Mouse (Mus musculus) lung, embryonic 16.5 days (tissue): ENCODE measurements around the gene Ylpm1. TPM values are rescaled to one million over a fixed set of nuclear protein-coding genes. Genes with fewer than 3 reads are reported as not detected.

Experiments
- ATAC-seq: fragments of 200-750 bp; cut with Nextera tagmentation; 2 replicates; pipeline ENCODE4 v1.8.0; 2017; ENCODE audit warnings: low read depth, mild to moderate bottlenecking, moderate library complexity
- H3K27ac ChIP-seq: fragments of 300-500 bp; sonication (generic); 2 replicates; pipeline ENCODE4 v1.5.1; 2014; ENCODE audit warnings: mild to moderate bottlenecking, control low read depth, low read length
- H3K27me3 ChIP-seq: fragments of 300-500 bp; sonication (generic); 2 replicates; pipeline ENCODE4 v1.6.1; 2014; ENCODE audit warnings: low read depth, low read length, mixed read lengths; ENCODE audit not compliant: control insufficient read depth, insufficient read depth
- H3K36me3 ChIP-seq: fragments of 300-500 bp; sonication (generic); 2 replicates; pipeline ENCODE4 v1.6.1; 2014; ENCODE audit warnings: low read length; ENCODE audit not compliant: control insufficient read depth, insufficient read depth
- H3K4me1 ChIP-seq: fragments of 300-500 bp; sonication (generic); replicated peaks from 2 replicates; pipeline ENCODE4 v1.6.1; 2014; ENCODE audit warnings: low read length, mixed read lengths; ENCODE audit not compliant: control insufficient read depth, insufficient read depth
- H3K4me2 ChIP-seq: fragments of 300-500 bp; sonication (generic); 2 replicates; pipeline ENCODE4 v1.6.1; 2014; ENCODE audit warnings: low read depth, low read length, control low read depth
- H3K4me3 ChIP-seq: fragments of 300-500 bp; sonication (generic); 2 replicates; pipeline ENCODE4 v1.5.1; 2014; ENCODE audit warnings: mild to moderate bottlenecking, low read length, control low read depth
- H3K9ac ChIP-seq: fragments of 300-500 bp; sonication (generic); 2 replicates; pipeline ENCODE4 v1.6.1; 2014; ENCODE audit warnings: low read length, control low read depth
- H3K9me3 ChIP-seq: fragments of 300-500 bp; sonication (generic); 2 replicates; pipeline ENCODE4 v1.6.1; 2016; ENCODE audit warnings: low read length; ENCODE audit not compliant: control insufficient read depth
- WGBS: fragments of 180-500 bp; shearing (Covaris S2); extraction: QIAGEN DNeasy Blood & Tissue Kit; methylation state at CpG from one replicate; pipeline ENCODE4 v1.1.7; 2014; 5-methylcytosine and 5-hydroxymethylcytosine counted together
- polyA plus RNA-seq: library from polyadenylated mRNA; unstranded; fragments of >200 nt; fragmentation: Nextera tagmentation; extraction: Ambion mirVana; gene quantifications from 2 replicates; pipeline ENCODE4 v1.2.1, GENCODE M21; 2015

Gene Ylpm1
- polyA plus RNA-seq, 1 experiment from 2014 or later = 25.5 TPM

DNA sequence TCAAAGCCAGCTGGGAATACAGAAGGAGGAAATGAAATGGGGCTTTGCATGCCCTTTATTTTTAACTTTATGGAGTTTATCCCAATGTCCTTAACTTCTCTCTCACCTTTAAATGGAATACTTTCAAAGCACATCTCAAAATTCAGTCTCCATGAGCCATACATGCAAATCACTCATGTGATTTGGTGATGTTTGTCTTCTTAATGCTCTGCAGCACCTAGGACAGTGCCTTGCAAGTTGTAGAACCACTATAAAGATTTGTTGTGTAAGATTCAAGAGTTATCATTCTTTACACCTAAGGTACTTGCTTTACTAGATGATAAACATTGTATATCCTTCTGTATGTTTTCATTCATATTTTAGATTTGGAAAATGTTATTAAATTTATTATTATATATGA is 2.9 kb downstream of the Ylpm1 start:
- H3K4me2 ChIP-seq = peak overlapping the region; percentile 90; the same call in 1 of the 2 replicates
- H3K9ac ChIP-seq = no peak overlapping the region
- no peak for ATAC-seq
- no peak overlapping the region for H3K27ac ChIP-seq
- H3K4me1 ChIP-seq = peaks cover 11% of the 10 kb centered on the region
- no peaks in the 10 kb centered on the region for H3K9me3 ChIP-seq
- H3K36me3 ChIP-seq = no peaks in the 10 kb centered on the region
- no peak overlapping the region for H3K4me3 ChIP-seq
- H3K27me3 ChIP-seq = no peaks in the 10 kb centered on the region

- Histone ChIP-seq H3K27me3 (no peaks in the 10 kb centered on the region), H3K4me1 (no peaks in the 10 kb centered on the region), H3K9ac (no peak overlapping the region), H3K36me3 (peaks cover 5% of the 10 kb centered on the region), H3K4me2 (no peak overlapping the region), H3K4me3 (no peak overlapping the region), H3K9me3 (no peaks in the 10 kb centered on the region), H3K27ac (no peak overlapping the region)
- WGBS = 95% methylated on average over 1 of the region's 1 CpGs
- no peak for ATAC-seq
These were observed 10.1 kb downstream of the Ylpm1 start for GRCm38 (mm10) chr12:85006206-85006605.

DNA sequence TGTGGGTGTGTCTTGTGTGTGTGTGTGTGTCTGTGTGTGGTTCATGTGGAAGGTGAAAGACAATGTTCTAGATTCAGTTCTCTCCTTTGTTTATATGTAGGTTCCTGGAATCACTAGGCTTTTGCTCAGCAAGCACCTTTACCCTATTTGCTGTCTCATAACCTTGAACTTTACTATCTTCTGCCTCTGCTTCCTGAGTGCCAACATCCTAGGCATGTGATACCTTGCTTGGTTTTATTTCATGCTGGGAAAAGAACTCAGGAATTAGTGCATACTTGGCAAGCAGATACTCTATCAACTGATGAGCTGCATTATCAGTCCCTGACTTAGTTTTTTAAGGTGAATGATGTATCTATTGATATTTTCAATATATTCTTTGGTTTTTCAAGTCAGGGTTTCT is 10.9 kb downstream of the Ylpm1 start:
- H3K27me3 ChIP-seq = no peaks in the 10 kb centered on the region
- H3K9me3 ChIP-seq = no peaks in the 10 kb centered on the region; the same call in 1 of the 2 replicates
- no peak overlapping the region for H3K27ac ChIP-seq
- H3K4me1 ChIP-seq = no peaks in the 10 kb centered on the region
- no peak overlapping the region for H3K9ac ChIP-seq
- peaks cover 11% of the 10 kb centered on the region for H3K36me3 ChIP-seq
- no peak for ATAC-seq
- no peak overlapping the region for H3K4me3 ChIP-seq
- H3K4me2 ChIP-seq = no peak overlapping the region

GRCm38 (mm10) chr12:85009776-85010175 is 13.7 kb downstream of the Ylpm1 start:
- no peaks in the 10 kb centered on the region for H3K27me3 ChIP-seq
- no peaks in the 10 kb centered on the region for H3K4me1 ChIP-seq
- no peak overlapping the region for H3K4me3 ChIP-seq
- no peak overlapping the region for H3K27ac ChIP-seq
- H3K9me3 ChIP-seq = no peaks in the 10 kb centered on the region; the same call in 1 of the 2 replicates
- no peak overlapping the region for H3K4me2 ChIP-seq
- H3K9ac ChIP-seq = no peak overlapping the region
- ATAC-seq = no peak
- 24% methylated on average over 1 of the region's 1 CpGs for WGBS
- peaks cover 15% of the 10 kb centered on the region for H3K36me3 ChIP-seq

DNA sequence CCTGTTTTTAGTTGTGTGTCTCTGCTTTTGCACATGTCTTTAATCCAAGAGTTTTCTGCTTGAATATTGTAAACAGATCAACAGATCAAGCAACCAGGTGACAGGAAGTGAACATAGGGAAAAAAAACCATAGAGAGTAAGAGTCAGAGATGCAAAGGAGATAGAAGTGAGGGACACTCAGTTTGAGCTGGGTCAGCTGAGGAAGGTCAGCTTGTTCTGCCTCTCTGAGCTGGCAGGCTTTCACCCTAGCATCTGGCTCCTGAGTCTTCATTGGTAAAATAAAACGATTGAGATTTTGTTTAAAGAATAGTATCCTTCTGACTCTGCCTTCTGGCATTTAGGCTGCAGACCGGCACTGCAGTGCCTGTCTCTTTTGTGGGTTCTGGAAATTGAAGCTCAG is 14.4 kb downstream of the Ylpm1 start:
- Histone ChIP-seq H3K9me3 (no peaks in the 10 kb centered on the region; the same call in 1 of the 2 replicates), H3K4me3 (no peak overlapping the region), H3K4me2 (no peak overlapping the region), H3K27ac (no peak overlapping the region), H3K27me3 (no peaks in the 10 kb centered on the region), H3K36me3 (peaks cover 17% of the 10 kb centered on the region), H3K4me1 (no peaks in the 10 kb centered on the region), H3K9ac (no peak overlapping the region)
- no peak for ATAC-seq
- 74% methylated on average over 2 of the region's 2 CpGs for WGBS

DNA sequence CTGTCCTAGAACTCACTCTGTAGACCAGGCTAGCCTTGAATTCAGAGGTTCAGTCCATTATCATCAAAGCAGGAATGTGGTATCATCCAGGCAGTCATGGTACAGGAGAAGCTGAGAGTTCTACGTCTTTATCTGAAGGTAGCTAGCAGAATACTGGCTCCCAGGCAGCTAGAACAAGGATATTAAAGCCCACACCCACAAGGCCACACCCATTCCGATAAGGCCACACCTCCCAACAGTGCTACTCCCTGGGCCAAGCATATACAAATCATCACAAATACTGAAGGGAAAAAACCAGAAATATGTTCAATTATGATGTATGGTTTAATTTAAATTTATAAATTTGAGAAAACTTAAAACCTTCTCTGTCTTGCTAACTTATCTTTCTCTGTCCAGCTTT is 16.1 kb downstream of the Ylpm1 start:
- peaks cover 21% of the 10 kb centered on the region for H3K36me3 ChIP-seq
- no peak overlapping the region for H3K4me2 ChIP-seq
- H3K9me3 ChIP-seq = no peaks in the 10 kb centered on the region; the same call in 1 of the 2 replicates
- 96% methylated on average over 2 of the region's 2 CpGs for WGBS
- no peaks in the 10 kb centered on the region for H3K4me1 ChIP-seq
- H3K27ac ChIP-seq = no peak overlapping the region
- no peak overlapping the region for H3K9ac ChIP-seq
- no peaks in the 10 kb centered on the region for H3K27me3 ChIP-seq
- no peak overlapping the region for H3K4me3 ChIP-seq
- ATAC-seq = no peak

DNA sequence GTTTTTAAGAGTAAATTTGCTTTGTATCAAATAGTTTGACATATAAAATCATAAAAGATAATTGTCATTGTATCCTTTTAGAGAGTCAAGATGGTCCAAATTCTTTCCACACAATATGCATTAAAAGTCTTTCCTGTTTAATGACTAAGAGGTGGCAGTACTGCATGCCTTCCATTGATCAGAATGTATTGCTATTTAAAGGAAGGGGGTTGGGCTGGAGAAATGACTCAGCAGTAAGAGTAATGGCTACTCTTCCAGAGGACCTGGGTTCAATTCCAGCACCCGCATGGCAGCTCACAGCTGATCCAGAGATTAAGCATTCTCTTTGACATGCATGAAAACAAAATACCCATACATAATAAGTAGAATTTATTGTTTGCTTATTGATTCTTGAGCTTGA is 25.9 kb downstream of the Ylpm1 start:
- no peak overlapping the region for H3K4me3 ChIP-seq
- H3K27ac ChIP-seq = no peak overlapping the region
- 87% methylated on average over 1 of the region's 1 CpGs for WGBS
- no peaks in the 10 kb centered on the region for H3K36me3 ChIP-seq
- no peak overlapping the region for H3K9ac ChIP-seq
- no peaks in the 10 kb centered on the region for H3K4me1 ChIP-seq
- H3K27me3 ChIP-seq = no peaks in the 10 kb centered on the region
- H3K9me3 ChIP-seq = no peaks in the 10 kb centered on the region
- no peak for ATAC-seq
- H3K4me2 ChIP-seq = no peak overlapping the region

DNA sequence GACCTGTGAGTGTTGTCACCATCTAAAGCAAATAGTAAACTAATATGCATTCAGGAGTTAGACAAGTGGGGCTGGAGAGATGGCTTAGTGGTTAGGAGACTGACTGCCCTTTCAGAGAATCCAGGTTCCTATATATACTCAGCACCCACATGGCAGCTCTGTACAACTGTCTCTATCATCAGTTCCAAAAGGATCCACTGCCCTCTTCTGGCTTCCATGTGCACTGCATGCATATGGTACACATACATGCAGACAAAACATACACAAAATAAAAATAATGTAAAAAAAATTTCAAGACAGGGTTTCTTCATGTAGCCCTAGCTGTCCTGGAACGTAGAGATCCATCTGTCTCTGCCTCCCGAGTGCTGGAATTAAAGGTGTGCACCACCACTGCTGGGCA is 36.6 kb downstream of the Ylpm1 start:
- ATAC-seq = no peak
- no peak overlapping the region for H3K4me3 ChIP-seq
- H3K4me2 ChIP-seq = no peak overlapping the region
- peaks cover 28% of the 10 kb centered on the region for H3K36me3 ChIP-seq
- no peaks in the 10 kb centered on the region for H3K4me1 ChIP-seq
- H3K9ac ChIP-seq = no peak overlapping the region
- H3K27ac ChIP-seq = no peak overlapping the region
- 98% methylated on average over 2 of the region's 2 CpGs for WGBS
- no peaks in the 10 kb centered on the region for H3K27me3 ChIP-seq
- H3K9me3 ChIP-seq = no peaks in the 10 kb centered on the region

- no peak overlapping the region for H3K4me3 ChIP-seq
- WGBS = 46% methylated on average over 6 of the region's 6 CpGs
- H3K27ac ChIP-seq = no peak overlapping the region
- no peaks in the 10 kb centered on the region for H3K4me1 ChIP-seq
- peaks cover 40% of the 10 kb centered on the region for H3K36me3 ChIP-seq
- H3K9ac ChIP-seq = no peak overlapping the region
- ATAC-seq = no peak
- H3K27me3 ChIP-seq = no peaks in the 10 kb centered on the region
- H3K4me2 ChIP-seq = no peak overlapping the region
- no peaks in the 10 kb centered on the region for H3K9me3 ChIP-seq
These were observed 55.1 kb downstream of the Ylpm1 start for GRCm38 (mm10) chr12:85051218-85051617.

DNA sequence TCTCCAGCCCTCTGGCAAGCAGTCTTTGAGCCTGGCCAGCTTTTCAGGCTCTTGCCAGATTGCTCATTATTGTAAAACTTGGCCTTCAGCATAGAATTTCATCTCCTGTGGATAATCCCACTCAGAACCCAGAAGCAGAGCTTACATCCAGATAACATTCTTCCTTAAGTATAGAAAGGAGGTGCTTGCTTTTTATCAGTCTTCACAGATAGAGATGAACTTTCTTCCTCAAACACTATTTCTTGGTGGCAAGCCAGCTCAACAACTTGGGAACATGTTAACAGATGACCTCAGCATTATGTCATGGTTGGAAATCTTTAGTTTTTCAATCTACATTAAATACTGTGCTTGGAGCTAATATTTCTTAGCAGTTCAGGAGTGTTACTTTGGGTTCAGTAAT is 74.9 kb downstream of the Ylpm1 start:
- no peaks in the 10 kb centered on the region for H3K4me1 ChIP-seq
- no peak overlapping the region for H3K4me3 ChIP-seq
- no peak overlapping the region for H3K9ac ChIP-seq
- peaks cover 24% of the 10 kb centered on the region for H3K36me3 ChIP-seq
- no peaks in the 10 kb centered on the region for H3K9me3 ChIP-seq
- no peak overlapping the region for H3K4me2 ChIP-seq
- no peak overlapping the region for H3K27ac ChIP-seq
- ATAC-seq = no peak
- H3K27me3 ChIP-seq = no peaks in the 10 kb centered on the region
